Mouse (Mus musculus) MEL (cell line): ENCODE results near the gene Gm20388. TPM values are rescaled to one million over a fixed set of nuclear protein-coding genes. Genes with fewer than 3 reads are reported as not detected.
A peak's percentile ranks its signal among the peaks of the same experiment; 100 is the strongest.

Experiments
- DNase-seq: peaks from one replicate; pipeline ENCODE4 v3.0.0; 2011; ENCODE audit warnings: low read depth, low spot score
- H3K27ac ChIP-seq: 2 replicates; pipeline ENCODE4 v1.5.1; 2012; ENCODE audit warnings: low read depth, mild to moderate bottlenecking, control low read depth, low read length, moderate library complexity; ENCODE audit not compliant: control insufficient read depth
- H3K27me3 ChIP-seq, 2 experiments: fragments of 150-350 bp in 1 of 2; sonication (generic) in 1 of 2; 2 replicates each; pipeline ENCODE4 v1.6.1; 2012; ENCODE audit warnings: low read length in 2 of 2, mild to moderate bottlenecking in 2 of 2, improper control_type of control experiment in 1 of 2, moderate library complexity in 1 of 2; ENCODE audit not compliant: insufficient read depth in 2 of 2, control insufficient read depth in 1 of 2
- H3K36me3 ChIP-seq, 2 experiments: 2 replicates each; pipeline ENCODE4 v1.6.1; 2012 to 2014; ENCODE audit warnings: low read length in 2 of 2, improper control_type of control experiment in 1 of 2, inconsistent platforms in 1 of 2, mild to moderate bottlenecking in 1 of 2; ENCODE audit not compliant: insufficient read depth in 2 of 2, control insufficient read depth in 1 of 2
- H3K4me1 ChIP-seq, 2 experiments: fragments of 150-350 bp in 1 of 2; sonication (generic) in 1 of 2; 2 replicates each; pipeline ENCODE4 v1.6.1; 2012; ENCODE audit warnings: low read length in 2 of 2, improper control_type of control experiment in 1 of 2, mild to moderate bottlenecking in 1 of 2; ENCODE audit not compliant: insufficient read depth in 2 of 2, control insufficient read depth in 1 of 2
- H3K4me3 ChIP-seq, 2 experiments: fragments of 150-350 bp in 1 of 2; sonication (generic) in 1 of 2; 2 replicates each; pipeline ENCODE4 v1.5.1; 2012; ENCODE audit warnings: low read depth in 2 of 2, low read length in 2 of 2, mild to moderate bottlenecking in 2 of 2, moderate library complexity in 2 of 2, control low read depth in 1 of 2, improper control_type of control experiment in 1 of 2; ENCODE audit not compliant: control insufficient read depth in 1 of 2, insufficient read depth in 1 of 2
- H3K79me2 ChIP-seq: 2 replicates; pipeline ENCODE4 v1.6.1; 2012; ENCODE audit warnings: mild to moderate bottlenecking, low read length, moderate library complexity; ENCODE audit not compliant: control insufficient read depth, poor library complexity, insufficient read depth
- H3K9ac ChIP-seq: 2 replicates; pipeline ENCODE4 v1.6.1; 2012; ENCODE audit warnings: low read depth, mild to moderate bottlenecking, control low read depth, low read length, moderate library complexity; ENCODE audit not compliant: control insufficient read depth, poor library complexity, severe bottlenecking
- H3K9me3 ChIP-seq: fragments of 150-350 bp; sonication (generic); replicated peaks from 2 replicates; pipeline ENCODE4 v1.6.1; 2012; ENCODE audit warnings: mild to moderate bottlenecking, low read length, improper control_type of control experiment, moderate library complexity; ENCODE audit not compliant: insufficient read depth
- BHLHE40 ChIP-seq: IDR thresholded peaks from 2 replicates; pipeline ENCODE4 v1.6.1; 2012; ENCODE audit warnings: low read depth, mild to moderate bottlenecking, inconsistent platforms, low read length, improper control_type of control experiment, borderline replicate concordance
- CHD1 ChIP-seq: IDR thresholded peaks from 2 replicates; pipeline ENCODE4 v1.6.1; 2012; ENCODE audit warnings: low read depth, mild to moderate bottlenecking, inconsistent platforms, low read length, improper control_type of control experiment
- CHD2 ChIP-seq: IDR thresholded peaks from 2 replicates; pipeline ENCODE4 v1.6.1; 2011; ENCODE audit warnings: low read length, improper control_type of control experiment
- CTCF ChIP-seq, 3 experiments: IDR thresholded peaks in 2 of 3; conservative IDR thresholded peaks in 1 of 3; 2 replicates each; pipeline ENCODE4 v1.5.1; 2011 to 2012; ENCODE audit warnings: low read length in 3 of 3, low read depth in 2 of 3, mild to moderate bottlenecking in 2 of 3, improper control_type of control experiment in 1 of 3, inconsistent platforms in 1 of 3, mixed read lengths in 1 of 3, moderate library complexity in 1 of 3; ENCODE audit not compliant: control insufficient read depth in 1 of 3, insufficient read depth in 1 of 3, poor library complexity in 1 of 3, severe bottlenecking in 1 of 3
- ELF1 ChIP-seq: IDR thresholded peaks from 2 replicates; pipeline ENCODE4 v1.6.1; 2014; ENCODE audit warnings: low read depth, mild to moderate bottlenecking, inconsistent platforms, low read length, improper control_type of control experiment, moderate library complexity
- GABPA ChIP-seq: IDR thresholded peaks from 2 replicates; pipeline ENCODE4 v1.6.1; 2012; ENCODE audit warnings: low read depth, mild to moderate bottlenecking, inconsistent platforms, low read length, improper control_type of control experiment, moderate library complexity
- GATA1 ChIP-seq: IDR thresholded peaks from 2 replicates; pipeline ENCODE4 v1.6.1; 2011; ENCODE audit warnings: low read depth, low read length, improper control_type of control experiment
- KAT2A ChIP-seq: conservative IDR thresholded peaks from 2 replicates; pipeline ENCODE4 v1.6.1; 2012; ENCODE audit warnings: low read depth, low read length, improper control_type of control experiment, inconsistent platforms
- MAFK ChIP-seq: IDR thresholded peaks from 2 replicates; pipeline ENCODE4 v1.6.1; 2011; ENCODE audit warnings: low read depth, mild to moderate bottlenecking, low read length, improper control_type of control experiment, borderline replicate concordance
- MYB ChIP-seq: IDR thresholded peaks from 2 replicates; pipeline ENCODE4 v1.6.1; 2011; ENCODE audit warnings: mild to moderate bottlenecking, low read depth, low read length, improper control_type of control experiment
- NELFE ChIP-seq: IDR thresholded peaks from 2 replicates; pipeline ENCODE4 v1.6.1; 2011; ENCODE audit warnings: low read depth, low read length, improper control_type of control experiment
- POLR2A ChIP-seq, 2 experiments: IDR thresholded peaks; 2 replicates each; pipeline ENCODE4 v1.6.1; 2011 to 2012; ENCODE audit warnings: low read length in 2 of 2, mild to moderate bottlenecking in 2 of 2, control low read depth in 1 of 2, improper control_type of control experiment in 1 of 2, low read depth in 1 of 2, moderate library complexity in 1 of 2; ENCODE audit not compliant: control insufficient read depth in 1 of 2, insufficient read depth in 1 of 2, poor library complexity in 1 of 2
- POLR2AphosphoS5 ChIP-seq: IDR thresholded peaks from 2 replicates; pipeline ENCODE4 v1.6.1; 2012; ENCODE audit warnings: low read depth, borderline replicate concordance, mild to moderate bottlenecking, inconsistent platforms, low read length, moderate library complexity, mixed read lengths
- RAD21 ChIP-seq: IDR thresholded peaks from 2 replicates; pipeline ENCODE4 v1.6.1; 2011; ENCODE audit warnings: mild to moderate bottlenecking, low read depth, low read length, improper control_type of control experiment
- SIN3A ChIP-seq: IDR thresholded peaks from 2 replicates; pipeline ENCODE4 v1.6.1; 2012; ENCODE audit warnings: low read length, improper control_type of control experiment, inconsistent platforms
- SMC3 ChIP-seq: IDR thresholded peaks from 2 replicates; pipeline ENCODE4 v1.6.1; 2011; ENCODE audit warnings: low read depth, low read length, improper control_type of control experiment
- TCF12 ChIP-seq: IDR thresholded peaks from 2 replicates; pipeline ENCODE4 v1.6.1; 2014; ENCODE audit warnings: low read depth, mild to moderate bottlenecking, inconsistent platforms, low read length, improper control_type of control experiment, moderate library complexity
- USF2 ChIP-seq, 2 experiments: IDR thresholded peaks; 2 replicates each; pipeline ENCODE4 v1.6.1; 2011 to 2012; ENCODE audit warnings: improper control_type of control experiment in 2 of 2, low read length in 2 of 2, borderline replicate concordance in 1 of 2, inconsistent platforms in 1 of 2, low read depth in 1 of 2, mild to moderate bottlenecking in 1 of 2; ENCODE audit not compliant: insufficient read depth in 1 of 2
- ZNF384 ChIP-seq: IDR thresholded peaks from 2 replicates; pipeline ENCODE4 v1.6.1; 2012; ENCODE audit warnings: low read depth, mild to moderate bottlenecking, inconsistent platforms, low read length, improper control_type of control experiment
- polyA plus RNA-seq, 2 experiments: library from polyadenylated mRNA; stranded (reverse) in 1 of 2; unstranded in 1 of 2; fragments of >175 nt in 1 of 2; fragments of >200 nt in 1 of 2; gene quantifications; 2 replicates each; pipeline versions ENCODE4 v1.2.1 to v1.2.4; 2012; ENCODE audit warnings: low replicate concordance in 2 of 2, low read depth in 1 of 2; ENCODE audit not compliant: insufficient read length in 2 of 2, insufficient read depth in 1 of 2, missing spikeins in 1 of 2
- total RNA-seq: library from RNA; depleted of rRNA; stranded (reverse); fragments of 300-350 nt; gene quantifications from 2 replicates; pipeline ENCODE4 v1.2.3, GENCODE M21; 2012

Gene Gm20388
- total and polyA plus RNA-seq, 3 experiments = 11.1 to 17.8 TPM; not detected in 1

DNA sequence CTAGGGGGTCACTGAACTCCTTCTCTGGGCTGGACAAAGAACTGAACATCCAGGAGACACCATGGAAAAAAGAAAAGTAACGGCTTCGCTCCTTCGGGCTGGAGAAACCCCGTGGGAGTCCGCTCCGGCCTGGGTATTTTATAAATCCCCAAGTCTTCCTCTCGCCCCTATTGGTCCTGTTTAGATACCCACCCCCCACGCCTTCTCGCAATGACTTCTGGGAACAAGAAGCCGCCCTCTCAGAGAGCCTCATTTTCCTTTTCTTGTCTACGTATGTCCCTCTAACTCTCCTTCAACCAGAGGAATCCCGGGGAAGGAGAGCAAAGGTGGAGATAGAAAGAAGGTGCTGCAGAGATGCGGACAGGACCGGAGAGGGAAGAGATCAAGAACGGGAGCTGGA is 4452.7 kb downstream of the Gm20388 start:
- DNase-seq = no peak
- H3K9ac ChIP-seq = no peak overlapping the region
- H3K4me1 ChIP-seq = no peaks in the 10 kb centered on the region
- no peaks in the 10 kb centered on the region for H3K79me2 ChIP-seq
- no peaks in the 10 kb centered on the region for H3K9me3 ChIP-seq
- no peaks in the 10 kb centered on the region for H3K36me3 ChIP-seq
- H3K27me3 ChIP-seq = no peaks in the 10 kb centered on the region
- TF ChIP-seq BHLHE40 = no peak
- no peak for TF ChIP-seq MYB
- H3K27ac ChIP-seq = no peak overlapping the region
- no peak overlapping the region for H3K4me3 ChIP-seq

DNA sequence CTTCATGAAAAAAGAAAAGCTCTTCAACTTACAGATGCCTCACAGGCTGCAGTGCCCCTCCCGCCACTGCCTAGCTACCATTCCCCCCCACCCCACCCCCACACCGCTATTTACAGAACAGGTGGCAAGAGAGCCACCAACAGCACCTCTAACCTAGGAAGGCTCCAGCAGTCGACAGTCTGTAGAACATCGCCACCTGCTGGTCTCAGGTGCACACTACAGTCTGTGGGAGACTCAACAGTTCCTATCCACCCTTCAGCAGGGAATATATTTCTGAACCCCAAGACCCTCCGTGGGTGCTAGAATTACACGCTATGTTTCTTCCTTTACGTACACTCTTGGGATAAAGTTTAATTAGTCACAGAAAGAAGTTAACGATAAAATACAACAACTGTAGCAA is 4457.6 kb downstream of the Gm20388 start:
- H3K9ac ChIP-seq = no peak overlapping the region
- no peaks in the 10 kb centered on the region for H3K4me1 ChIP-seq
- peak; percentile 67 for DNase-seq
- H3K36me3 ChIP-seq = no peaks in the 10 kb centered on the region
- no peak overlapping the region for H3K27ac ChIP-seq
- H3K9me3 ChIP-seq = no peaks in the 10 kb centered on the region
- H3K79me2 ChIP-seq = no peaks in the 10 kb centered on the region
- no peak overlapping the region for H3K4me3 ChIP-seq
- H3K27me3 ChIP-seq = no peaks in the 10 kb centered on the region
- TF ChIP-seq CHD1 = no peak
- TF ChIP-seq SMC3 = peak; percentile 66
- TF ChIP-seq RAD21 = peak; percentile 68
- TF ChIP-seq GATA1 = no peak
- peak; percentile 75 to 85 (median 82) for TF ChIP-seq CTCF (IDR thresholded peaks at IDR 0.05 in 2 of 3, conservative IDR thresholded peaks at IDR 0.05 in 1 of 3; ENCODE audit: control insufficient read depth in 1 of 3, insufficient read depth in 1 of 3, low read depth in 2 of 3, low read length in 3 of 3, poor library complexity in 1 of 3, severe bottlenecking in 1 of 3)
- TF ChIP-seq NELFE = no peak
- no peak for TF ChIP-seq ZNF384
- no peak for TF ChIP-seq ELF1

DNA sequence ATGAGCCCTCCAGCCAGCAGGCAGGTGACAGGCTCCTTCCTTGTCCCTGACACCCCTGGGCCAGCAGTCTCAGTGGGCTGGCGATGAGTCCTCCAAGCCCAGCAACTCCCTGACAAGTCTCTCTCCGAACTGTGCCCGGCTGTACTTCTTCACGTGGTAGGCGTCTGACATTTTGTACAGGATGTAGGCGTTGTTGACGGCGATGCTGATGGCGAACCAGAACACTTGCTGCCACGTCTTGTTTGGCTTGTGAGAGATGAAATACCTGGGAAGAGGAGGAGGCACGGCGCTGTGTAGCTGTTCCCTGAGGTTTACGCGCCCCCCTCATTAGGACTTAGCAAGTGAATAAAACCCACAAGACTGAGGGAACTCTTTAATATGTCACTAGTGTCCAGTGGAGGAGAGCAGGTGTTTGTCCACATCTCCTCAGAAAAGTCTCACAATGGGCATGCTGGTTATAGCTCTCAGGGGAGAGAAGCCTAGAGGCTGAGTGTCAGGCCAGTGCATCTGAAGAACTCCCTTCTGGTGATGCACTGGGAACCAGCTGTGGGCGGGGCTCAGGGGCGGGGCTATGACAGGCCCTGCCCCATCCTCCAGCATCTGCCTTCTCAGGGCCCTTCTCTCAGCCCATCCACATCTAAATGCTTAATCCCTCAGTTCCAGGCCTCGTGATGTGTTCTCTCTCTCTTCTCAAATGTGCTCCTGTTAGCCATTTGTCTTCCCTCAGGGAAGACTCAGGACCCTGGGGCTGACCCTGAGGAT is 4460.0 kb downstream of the Gm20388 start:
- H3K36me3 ChIP-seq = no peaks in the 10 kb centered on the region
- H3K9ac ChIP-seq = no peak overlapping the region
- no peak overlapping the region for H3K27ac ChIP-seq
- H3K79me2 ChIP-seq = no peaks in the 10 kb centered on the region
- H3K4me3 ChIP-seq = no peak overlapping the region
- no peak for DNase-seq
- TF ChIP-seq CHD2 = no peak
- no peak for TF ChIP-seq USF2 (IDR thresholded peaks at IDR 0.05; ENCODE audit: borderline replicate concordance in 1 of 2, insufficient read depth in 1 of 2, low read depth in 1 of 2, low read length in 2 of 2)
- TF ChIP-seq RAD21 = no peak
- TF ChIP-seq CHD1 = no peak
- no peak for TF ChIP-seq SIN3A
- TF ChIP-seq MYB = no peak
- no peak for TF ChIP-seq MAFK
- TF ChIP-seq KAT2A = no peak
- TF ChIP-seq GABPA = no peak
- no peak for TF ChIP-seq POLR2AphosphoS5
- no peak for TF ChIP-seq ELF1
- TF ChIP-seq TCF12 = no peak
- no peak for TF ChIP-seq GATA1
- no peak for TF ChIP-seq POLR2A (IDR thresholded peaks at IDR 0.05; ENCODE audit: control insufficient read depth in 1 of 2, insufficient read depth in 1 of 2, low read depth in 1 of 2, low read length in 2 of 2, poor library complexity in 1 of 2)
- no peaks in the 10 kb centered on the region for H3K27me3 ChIP-seq
- no peaks in the 10 kb centered on the region for H3K9me3 ChIP-seq
- no peaks in the 10 kb centered on the region for H3K4me1 ChIP-seq
